Mouse (Mus musculus) kidney, postnatal 36 days (tissue): Measurements from ENCODE around the gene Tuba1c.

Experiments used
- DNase-seq, 2 experiments: peaks; one replicate each; pipeline ENCODE4 v3.0.0; 2021 to 2022; ENCODE audit warnings: mixed read lengths in 2 of 2

Tuba1c gene

DNA sequence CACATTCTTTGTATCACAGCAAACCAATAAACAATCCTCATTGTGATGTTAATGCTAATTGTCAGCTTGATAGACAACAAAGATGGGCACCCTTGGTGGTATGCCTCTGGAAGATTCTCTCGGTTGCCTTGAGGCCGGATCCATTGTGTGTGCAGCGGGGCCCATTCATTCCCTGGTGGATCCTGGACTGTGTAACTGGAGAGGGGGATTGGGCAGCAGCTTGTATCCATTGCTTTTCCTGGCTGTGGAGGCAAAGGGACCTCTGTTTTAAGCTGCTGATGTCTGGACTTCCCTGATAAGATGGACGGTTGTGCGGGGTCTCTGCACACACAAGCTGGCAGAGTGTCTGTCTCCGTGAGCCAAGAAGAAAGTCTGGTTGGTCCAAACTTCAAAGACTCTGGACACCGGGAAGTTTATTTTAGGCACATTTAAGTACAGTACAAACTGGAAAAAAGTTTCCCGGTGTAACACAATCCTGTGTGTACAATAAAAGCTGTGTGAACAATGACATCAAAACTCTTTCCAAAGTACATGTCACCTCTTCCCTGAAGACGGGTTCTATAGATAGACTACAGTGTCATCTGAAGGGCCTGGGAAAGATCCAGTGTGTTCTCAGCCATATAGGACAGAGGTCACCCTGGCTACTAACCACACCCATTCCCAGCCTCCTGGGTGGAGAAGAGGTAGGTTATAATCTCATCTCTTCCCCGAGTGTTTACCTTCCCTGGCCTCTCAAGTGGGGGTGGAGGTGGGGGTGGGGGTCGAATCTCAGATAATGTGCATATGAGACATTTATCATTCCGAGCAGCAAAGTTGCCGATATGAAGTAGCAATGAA, 31.5 kb upstream of the Tuba1c start:
- no peak for DNase-seq

DNA sequence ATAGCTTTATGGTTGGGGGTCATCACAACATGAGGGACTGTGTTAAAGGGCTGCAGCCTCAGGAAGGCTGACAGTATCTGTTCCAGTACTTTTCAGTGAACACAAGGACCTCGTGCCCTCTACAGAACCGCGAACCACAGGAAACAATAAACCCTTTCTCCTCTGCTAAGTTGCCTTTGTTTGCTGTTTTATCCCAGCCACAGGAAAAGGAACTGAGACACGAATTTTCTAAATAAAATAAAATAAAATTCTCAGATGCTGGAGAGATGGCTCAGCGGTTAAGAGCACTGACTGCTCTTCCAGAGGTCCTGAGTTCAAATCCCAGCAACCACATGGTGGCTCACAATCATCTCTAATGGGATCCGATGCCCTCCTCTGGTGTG, 30.9 kb upstream of the Tuba1c start:
- DNase-seq: no peak

DNA sequence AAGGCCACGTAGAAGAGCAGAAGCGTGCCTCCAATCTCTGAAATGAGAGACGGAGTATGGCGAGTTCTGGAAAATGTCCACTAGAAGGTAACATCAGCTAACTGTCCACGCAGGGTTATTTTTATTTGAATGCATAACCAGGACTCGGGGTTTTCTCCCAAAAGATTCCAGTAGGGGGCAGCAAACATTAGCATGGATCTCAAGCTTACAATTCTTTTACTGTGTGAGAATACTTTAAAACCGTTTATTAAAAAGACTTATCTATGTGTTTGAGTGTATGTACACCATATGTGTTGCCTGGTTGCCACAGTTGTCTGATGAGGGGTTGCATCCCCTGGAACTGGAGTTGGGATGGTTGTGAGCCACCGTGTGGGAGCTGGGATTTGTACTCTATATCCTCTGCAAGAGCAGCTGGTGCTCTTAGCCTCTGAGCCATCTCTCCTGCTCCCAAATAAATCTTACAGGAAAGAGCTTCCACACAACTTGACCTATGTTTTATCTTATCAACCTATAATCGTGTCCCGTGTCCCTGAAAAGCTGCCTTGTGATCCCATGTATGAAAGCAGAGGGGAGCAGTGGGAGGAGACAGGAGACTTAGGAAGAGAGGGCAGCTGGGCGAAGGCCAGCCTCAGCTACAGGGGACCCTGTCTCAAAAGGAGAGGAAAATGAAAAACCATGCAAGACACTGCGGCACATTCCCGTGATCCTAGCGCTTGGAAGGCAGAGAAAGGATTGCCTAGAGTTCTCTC, 29.0 kb upstream of the Tuba1c start:
- DNase-seq: peak; percentile 73 to 82

DNA sequence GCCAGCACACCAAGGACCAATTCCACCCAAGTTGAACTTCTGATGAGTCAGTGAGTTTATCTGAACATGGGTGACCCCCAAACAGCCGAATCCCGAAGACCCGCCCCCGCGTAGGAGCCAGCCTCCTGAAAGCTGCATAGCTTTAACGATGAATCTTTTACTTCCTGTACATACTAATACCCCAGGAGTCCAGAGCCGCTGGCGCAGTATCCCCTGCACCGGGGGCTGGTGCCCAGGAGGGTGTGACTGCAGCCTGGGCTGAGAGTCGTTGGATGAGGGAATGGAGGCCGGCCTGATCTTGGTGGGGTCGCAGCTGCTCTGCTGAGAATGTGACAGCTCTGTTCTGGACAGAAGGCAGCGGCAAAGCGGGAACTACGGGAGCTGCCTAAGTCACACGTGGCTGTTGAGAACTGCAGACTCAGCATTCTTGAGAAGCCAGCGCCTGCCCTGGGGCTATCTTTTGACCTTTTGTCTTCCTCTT, 28.2 kb upstream of the Tuba1c start:
- peak in 1 of 2 experiments; percentile 68 for DNase-seq

DNA sequence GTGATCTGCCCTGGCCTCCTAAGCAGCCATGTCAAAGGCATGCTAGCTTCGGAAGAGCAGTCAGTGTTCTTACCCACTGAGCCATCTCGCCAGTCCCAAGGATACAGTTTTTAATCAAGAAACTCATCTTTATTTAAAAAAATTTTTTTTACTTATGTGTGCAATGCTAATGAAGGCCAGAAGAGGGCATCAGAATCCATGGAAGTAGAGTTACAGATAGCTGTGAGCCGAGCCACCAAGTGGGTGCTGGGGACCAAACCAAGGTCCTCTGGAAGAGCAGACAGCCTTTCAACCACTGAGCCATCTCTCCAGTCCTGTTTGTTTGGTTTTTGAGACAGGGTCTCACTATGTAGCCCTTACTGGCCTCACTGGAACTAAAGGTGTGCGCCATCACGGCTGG, 26.1 kb upstream of the Tuba1c start:
- DNase-seq: no peak

DNA sequence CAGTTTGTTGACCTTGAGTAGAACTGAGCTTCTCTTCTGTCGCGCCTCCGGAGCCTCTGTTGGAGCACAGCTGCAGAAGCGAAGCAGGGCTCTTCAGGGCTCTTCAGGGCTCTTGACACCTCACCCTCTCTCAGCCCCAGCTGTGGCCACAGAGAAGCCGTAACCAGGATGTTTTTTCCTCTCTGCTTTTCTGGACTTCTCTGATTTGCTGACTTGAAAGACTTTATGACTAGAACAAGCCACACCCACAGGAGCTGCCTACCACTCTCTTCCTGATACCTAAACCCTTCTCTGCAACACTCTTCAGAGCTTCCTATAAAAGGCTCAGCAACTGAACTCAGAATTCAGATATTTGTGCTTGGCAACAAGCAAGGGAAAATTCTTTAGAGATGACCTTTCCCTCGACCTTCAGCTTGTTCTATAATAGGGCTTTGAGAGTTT, 20.9 kb upstream of the Tuba1c start:
- DNase-seq: no peak

DNA sequence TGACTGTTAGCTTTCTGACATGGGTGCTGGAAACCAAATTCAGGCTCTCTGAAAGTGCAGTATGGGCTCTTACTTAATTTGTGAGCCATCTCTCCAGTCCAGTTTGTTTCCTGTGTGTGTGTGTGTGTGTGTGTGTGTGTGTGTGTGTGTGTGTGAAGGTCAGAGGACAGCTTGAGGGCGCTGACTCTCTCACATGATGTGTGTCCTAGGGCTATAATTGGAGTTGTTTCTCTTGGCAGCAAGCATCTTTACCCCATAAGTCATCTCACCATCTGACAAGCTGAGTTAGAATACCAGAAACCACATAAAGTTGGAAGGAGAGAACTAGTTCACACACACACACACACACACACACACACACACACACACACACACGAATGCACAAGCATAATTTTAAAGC, 18.8 kb upstream of the Tuba1c start:
- DNase-seq: peak; percentile 54 to 61

DNA sequence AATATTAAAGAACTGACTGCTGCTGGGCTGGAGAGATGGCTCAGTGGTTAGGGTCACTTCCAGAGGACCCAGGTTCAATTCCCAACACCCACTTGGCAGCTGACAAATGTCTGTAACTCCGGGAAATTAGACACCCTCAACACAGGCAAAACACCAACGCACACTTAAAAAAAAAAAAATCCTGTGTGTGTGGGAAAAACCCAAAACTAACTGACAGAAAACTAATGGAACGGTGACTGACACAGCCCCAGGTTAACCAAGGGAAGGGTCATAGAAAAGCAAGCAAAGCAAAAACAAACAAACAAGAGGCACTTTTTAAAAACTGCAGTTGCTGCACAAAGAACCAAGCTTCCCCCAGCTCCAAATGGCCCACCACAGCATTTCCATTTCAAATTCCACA, 17.7 kb upstream of the Tuba1c start:
- DNase-seq: no peak

DNA sequence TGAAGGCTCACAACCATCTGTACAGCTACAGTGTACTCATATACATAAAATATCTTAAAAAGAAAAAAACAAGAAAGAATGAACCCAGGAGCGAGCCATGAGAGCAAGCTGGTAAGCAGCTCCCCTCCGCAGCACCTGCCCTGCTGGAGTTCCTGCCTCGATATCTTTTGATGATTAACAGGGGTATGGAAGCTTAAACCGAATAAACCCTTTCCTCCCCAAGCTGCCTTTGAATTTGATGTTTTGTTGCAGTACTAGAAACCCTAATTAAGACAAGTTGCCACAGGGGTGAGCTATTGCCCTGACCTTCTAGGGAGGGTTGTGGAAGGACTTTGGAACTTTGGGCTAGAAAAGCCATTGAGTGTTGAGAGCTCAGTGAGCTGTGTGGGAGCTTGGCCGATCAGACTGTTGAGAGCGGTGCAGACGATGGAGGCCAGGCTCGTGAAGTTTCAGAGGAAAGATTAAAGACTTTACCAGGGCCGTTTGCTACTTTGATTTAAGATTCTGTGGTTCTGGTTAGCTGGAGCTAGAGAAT, 15.1 kb upstream of the Tuba1c start:
- DNase-seq: peak; percentile 61 to 70

DNA sequence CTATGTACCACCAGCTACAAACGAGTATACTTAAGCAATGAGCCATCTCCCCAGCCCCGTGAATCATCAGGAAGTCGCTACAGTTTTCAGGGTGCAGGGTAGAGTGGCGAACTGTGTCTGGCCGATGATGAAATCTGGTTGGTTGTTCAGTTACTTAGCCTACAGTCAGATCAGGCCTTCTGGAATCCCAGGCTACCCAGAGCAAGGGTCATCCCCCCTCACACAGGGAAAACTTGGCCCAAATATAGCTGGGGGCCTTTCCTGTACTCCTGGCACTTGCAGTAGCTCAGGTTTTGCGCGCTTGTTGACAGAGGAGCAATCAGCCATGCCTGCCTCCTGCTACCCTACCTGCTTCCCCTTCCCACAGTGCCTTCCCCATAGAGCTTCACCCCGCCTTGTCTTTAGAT, 12.3 kb upstream of the Tuba1c start:
- peak; percentile 52 to 74 for DNase-seq

DNA sequence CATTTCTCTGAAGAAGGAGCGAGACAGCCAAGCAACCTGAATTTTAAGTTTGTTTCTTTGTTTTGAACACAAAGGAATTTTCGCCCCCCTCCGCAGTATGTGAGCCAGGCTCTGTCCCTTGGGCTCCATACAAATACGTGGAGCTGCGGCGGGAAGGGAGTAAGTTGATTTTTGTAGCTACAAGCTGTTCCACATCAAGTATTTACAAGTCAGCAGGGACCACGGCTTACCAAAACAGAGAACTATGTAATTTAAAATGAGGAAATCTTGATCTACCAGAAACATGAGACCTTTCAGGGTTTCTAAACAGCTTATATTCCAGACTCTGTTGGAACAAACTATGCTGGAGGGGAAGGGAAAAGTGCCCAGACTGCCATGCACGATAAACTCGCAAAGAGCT, 11.7 kb upstream of the Tuba1c start:
- peak; percentile 51 to 70 for DNase-seq

DNA sequence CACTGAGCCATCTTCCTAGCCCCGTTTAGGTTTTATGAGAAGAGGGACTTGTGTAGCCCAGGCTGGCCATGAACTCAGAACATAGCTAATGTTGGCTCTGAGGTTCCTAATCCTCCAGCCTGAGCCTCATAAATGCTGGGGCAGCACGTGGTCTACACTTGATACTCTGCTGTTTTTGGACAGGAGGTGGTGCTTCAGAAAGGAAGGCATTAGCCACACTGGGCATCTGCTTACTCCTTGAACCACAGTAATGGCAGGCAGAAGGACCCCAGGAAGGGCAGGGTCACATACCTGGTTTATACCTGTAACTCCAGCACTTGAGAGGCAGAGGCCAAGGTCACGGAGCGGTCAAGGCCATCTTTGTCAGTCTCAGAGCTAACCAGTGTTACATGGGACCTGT, 11.1 kb upstream of the Tuba1c start:
- DNase-seq: no peak

DNA sequence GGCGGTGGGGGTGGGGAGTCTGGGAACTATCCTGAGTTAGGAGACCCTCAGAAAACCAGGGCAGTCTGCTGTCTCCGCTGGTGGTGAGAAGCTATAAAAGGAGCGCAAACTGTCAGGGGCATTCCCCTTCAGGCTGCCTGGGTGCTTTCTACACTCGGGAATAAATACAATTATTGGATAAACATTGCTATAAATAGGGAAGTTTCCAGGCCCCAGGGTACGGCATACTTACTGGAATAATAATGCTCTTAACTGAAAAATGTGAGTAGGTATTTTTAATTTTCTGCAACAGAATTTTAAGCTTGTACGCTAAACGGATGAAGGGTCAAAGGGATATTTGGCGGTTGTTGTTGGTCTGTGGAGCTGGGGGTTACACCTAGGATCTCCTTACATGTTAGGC, 10.3 kb upstream of the Tuba1c start:
- DNase-seq: peak in 1 of 2 experiments; percentile 58

DNA sequence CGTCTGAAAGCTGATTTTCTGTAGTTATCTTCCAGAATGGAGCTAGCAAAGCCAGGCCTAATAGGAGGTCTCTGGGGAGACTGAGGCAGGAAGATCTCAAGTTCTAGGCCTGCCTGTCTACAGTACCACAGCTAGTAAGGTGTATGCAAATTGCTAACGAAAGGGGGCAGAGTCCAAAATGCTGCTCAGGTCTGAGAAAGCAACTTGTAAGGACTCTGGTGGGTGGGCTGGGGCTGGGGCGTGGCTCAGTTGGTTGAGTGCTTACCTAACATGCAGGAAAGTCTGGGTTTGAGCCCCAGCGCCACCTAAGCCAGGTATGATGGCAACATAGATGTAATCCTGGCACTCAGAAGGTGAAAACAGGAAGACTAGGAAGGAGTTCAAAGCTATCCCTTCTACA, 9.5 kb upstream of the Tuba1c start:
- no peak for DNase-seq

DNA sequence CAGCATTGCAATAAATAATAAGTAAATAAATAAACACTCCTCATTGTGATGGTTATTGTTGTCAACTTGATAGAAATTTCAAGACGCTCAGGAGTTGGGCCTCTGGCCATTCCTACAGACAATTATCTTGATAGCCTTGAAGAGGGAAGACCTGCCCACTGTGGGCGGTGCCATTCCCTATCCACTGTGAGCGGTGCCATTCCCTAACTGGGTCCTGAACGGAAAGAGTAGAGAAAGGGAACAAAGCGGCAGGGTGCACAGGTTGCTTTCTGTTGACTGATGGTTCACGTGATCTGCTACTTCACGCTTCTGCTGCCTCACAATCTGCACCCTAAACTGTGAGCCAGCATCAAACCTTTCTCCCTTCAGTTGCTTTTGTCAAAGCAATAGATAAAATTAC, 8.4 kb upstream of the Tuba1c start:
- no peak for DNase-seq

DNA sequence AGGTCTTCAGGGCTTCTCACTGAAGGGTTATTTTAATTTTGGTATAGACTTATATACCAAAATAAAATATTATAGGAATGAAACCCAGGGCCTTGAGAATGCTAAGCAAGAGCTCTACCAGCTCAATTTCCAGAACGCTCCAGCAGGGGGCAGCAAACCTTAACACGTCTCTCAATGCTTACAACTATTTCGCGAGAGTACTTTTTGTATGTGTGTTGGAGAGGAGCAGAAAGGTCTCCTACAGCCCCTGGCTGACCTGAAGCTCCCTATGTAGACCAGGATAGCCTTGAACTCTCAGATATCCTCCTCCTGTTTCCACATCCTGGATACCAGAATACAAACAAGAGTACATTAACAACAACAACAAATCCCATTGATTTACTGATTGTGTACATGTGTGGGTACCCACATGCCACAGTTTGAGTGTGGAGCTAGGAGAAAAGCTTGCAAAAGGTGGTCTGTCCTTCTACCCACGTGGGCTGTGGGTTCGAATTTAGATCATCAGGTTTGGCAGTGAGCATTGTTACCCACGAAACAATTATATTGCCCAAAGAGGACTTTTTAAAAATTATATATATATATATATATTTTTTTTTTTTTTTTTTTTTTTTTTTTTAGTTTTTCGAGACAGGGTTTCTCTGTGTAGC, 4.9 kb upstream of the Tuba1c start:
- DNase-seq: peak; percentile 83 to 95

DNA sequence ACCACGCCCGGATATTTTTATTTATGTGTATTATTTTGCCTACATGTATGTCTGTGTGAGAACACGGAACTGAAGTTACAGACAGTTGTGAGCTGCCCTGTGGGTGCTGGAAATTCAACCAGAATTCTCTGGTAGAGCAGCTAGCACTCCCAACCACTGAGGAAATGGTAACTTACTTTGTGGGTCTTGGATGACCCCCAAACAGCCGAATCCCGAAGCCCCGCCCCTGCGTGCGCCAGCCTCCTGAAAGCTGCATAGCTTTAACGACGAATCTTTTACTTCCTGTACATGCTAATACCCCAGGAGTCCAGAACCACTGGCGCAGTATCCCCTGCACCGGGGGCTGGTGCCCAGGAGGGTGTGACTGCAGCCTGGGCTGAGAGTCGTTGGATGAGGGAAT, 4.3 kb upstream of the Tuba1c start:
- no peak for DNase-seq

DNA sequence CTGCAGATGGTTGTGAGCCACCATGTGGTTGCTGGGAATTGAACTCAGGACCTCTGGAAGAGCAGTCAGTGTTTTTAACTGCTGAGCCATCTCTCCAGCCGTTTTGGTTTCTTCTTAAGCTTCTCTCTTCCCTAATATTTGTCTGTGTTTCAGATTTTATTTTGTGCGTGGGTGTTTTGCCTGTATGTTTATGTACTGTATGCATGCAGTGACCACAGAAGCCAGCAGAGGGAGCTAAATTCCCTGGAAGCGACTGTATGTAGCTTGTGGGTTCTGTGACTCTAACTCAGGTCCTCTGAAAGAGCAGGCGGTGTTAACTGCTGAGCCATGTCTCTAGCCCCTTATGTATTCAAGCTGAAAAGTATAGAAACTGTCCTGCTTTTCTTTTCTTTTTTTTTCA, 3.4 kb upstream of the Tuba1c start:
- peak in 1 of 2 experiments; percentile 80 for DNase-seq

DNA sequence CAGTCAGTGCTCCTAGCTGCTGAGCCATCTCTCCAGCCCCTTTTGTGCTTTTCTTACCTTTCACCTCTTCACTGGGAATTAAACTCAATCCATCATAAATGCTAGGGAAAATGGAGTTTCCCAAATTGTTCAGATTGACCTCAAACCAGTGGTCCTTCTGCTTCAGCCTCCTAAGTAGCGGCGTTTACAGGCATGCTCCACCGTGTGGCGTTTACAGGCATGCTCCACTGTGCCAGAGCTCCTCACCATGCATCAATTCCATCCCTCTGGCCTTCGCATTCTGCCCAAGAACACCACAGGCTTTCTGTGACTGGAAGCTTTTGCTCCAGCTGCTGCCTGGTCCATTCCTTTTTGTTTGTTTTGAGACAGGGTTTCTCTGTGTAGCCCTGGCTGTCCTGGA, 2.6 kb upstream of the Tuba1c start:
- no peak for DNase-seq

DNA sequence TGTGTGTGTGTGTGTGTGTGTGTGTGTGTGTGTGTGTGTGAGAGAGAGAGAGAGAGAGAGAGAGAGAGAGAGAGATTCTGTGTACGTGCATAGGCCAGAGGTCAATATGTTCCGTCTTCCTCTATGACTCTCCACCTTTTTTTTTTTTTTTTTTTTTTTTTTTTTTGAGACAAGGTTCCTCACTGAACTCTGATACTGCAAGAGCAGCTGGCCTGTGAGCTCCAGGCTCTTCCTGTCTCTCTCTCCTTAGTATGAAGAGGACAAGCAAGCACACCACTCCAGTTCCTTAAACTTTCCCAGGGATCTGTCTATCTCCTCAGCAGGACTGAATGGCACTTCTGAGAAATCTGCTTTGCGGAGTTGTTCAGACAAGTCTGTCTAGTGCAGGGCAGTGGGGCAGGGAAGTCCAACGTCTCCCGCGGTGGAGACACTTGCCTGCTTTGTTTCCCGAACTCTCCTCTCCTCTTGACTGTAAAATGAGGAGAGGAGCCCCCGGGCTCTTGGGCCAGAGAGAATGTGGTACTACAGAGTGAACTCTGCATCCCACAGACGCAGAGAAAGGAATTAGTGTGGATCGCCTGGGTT, 725 bp upstream of the Tuba1c start:
- no peak for DNase-seq

DNA sequence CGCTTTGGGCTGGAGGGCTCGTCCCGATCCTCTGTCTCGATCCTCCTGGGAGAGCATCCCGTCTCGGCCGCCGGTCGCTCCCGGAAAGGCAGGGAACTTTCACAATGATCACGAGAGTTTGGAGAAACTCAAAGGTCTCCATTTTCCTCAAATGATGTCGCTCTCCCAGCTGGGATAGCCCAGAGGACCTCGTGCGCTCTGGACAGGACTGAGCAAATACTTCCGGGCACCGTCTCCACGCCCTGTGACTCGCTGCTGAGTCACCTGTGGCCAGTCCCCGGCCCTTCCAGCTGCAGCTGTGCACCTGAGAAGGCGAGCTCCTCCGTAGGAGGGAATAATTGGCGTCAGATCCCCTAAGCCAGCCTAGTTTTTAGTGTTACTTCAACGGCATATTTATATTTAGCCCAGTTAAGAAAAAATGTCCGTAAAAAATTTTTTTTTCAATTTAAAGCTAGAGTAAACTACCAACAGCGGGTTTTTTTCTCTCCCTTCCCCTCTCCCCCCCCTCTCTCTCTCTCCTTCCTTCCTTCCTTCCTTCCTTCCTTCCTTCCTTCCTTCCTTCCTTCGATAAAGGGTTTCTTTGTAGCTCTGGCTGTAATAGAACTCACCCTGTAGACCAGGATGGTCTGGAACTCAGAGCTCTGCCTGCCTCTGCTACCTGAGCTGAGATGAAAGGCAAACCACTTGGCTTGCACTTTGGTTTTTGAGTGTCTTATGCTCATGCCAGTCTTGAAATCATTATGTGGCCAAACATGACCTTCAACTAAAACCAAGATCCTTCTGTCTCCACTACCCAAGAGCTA, 1.1 kb downstream of the Tuba1c start:
- peak; percentile 68 to 76 for DNase-seq

DNA sequence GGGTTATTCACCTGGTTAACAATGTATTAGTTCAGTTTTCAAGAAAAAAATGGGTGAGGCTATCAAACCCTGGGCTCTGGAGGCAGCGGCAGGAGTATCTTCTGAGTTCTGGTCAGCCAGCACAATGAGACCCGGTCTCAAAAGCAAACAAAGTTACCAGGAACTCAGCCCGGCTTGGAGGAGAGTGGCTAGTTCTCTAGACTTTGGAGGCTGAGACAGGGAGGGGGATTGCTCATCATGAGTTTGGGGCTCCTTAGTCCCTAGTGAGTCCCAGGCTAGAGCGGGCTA, 1.6 kb downstream of the Tuba1c start:
- no peak for DNase-seq
